20 mouse cellular contexts compared by ENCODE assay signal in genomic region chr2:148444472-148444871, GRCm38 (mm10). TPM values are rescaled to one million over a fixed set of nuclear protein-coding genes. Genes with fewer than 3 reads are reported as not detected.
DNase-seq lines count a peak whose midpoint lies in the region; ATAC-seq and TF ChIP-seq lines count a peak whose summit lies in the region.
"Had no signal": no experiment of that assay in that cellular context is flagged by ENCODE, and none has a peak within 500 bp of the region (broad histone marks: within the 10 kb centered on the region; RNA-seq: fewer than 3 reads in every experiment).

No protein-coding gene starts in this region.

- no peak overlapping the region for H3K4me3 ChIP-seq in gastrocnemius, adult 2 months
- no peak overlapping the region for H3K4me3 ChIP-seq in heart, embryonic 15.5 days
- H3K4me3 ChIP-seq in lung, embryonic 16.5 days (ENCODE audit: low read length) = no peak overlapping the region
- no peak overlapping the region for H3K4me3 ChIP-seq in lung, adult 2 months (replicated peaks; ENCODE audit: extremely low read depth, low read depth, low read length)
- H3K4me3 ChIP-seq in forebrain, embryonic 14.5 days (ENCODE audit: low read depth, low read length) = no peak overlapping the region
- H3K4me3 ChIP-seq: forebrain, embryonic 13.5 days; midbrain, embryonic 10.5 days; stomach, embryonic 15.5 days had no signal

- H3K36me3 ChIP-seq in heart, embryonic 15.5 days = no peaks in the 10 kb centered on the region
- H3K36me3 ChIP-seq in lung, embryonic 16.5 days (ENCODE audit: control insufficient read depth, insufficient read depth, low read length) = no peaks in the 10 kb centered on the region
- no peaks in the 10 kb centered on the region for H3K36me3 ChIP-seq in forebrain, embryonic 14.5 days (ENCODE audit: control insufficient read depth, insufficient read depth, low read length)
- H3K36me3 ChIP-seq: midbrain, embryonic 10.5 days; stomach, embryonic 15.5 days had no signal

- H3K4me2 ChIP-seq in heart, embryonic 15.5 days = no peak overlapping the region
- no peak overlapping the region for H3K4me2 ChIP-seq in lung, embryonic 16.5 days (ENCODE audit: low read depth, low read length)
- no peak overlapping the region for H3K4me2 ChIP-seq in forebrain, embryonic 14.5 days (ENCODE audit: low read length)
- H3K4me2 ChIP-seq: forebrain, embryonic 13.5 days; stomach, embryonic 15.5 days had no signal

- ATAC-seq in heart, embryonic 15.5 days (replicated peaks; ENCODE audit: insufficient number of reproducible peaks, insufficient read depth, low FRiP score, low read depth) = no peak
- ATAC-seq in lung, embryonic 16.5 days (ENCODE audit: low read depth) = peak; percentile 37
- ATAC-seq in forebrain, embryonic 14.5 days = no peak
- ATAC-seq: forebrain, embryonic 13.5 days; hindbrain, postnatal 0 days had no signal

- H3K4me1 ChIP-seq in heart, embryonic 15.5 days (replicated peaks) = peaks cover 7% of the 10 kb centered on the region
- peaks cover 14% of the 10 kb centered on the region for H3K4me1 ChIP-seq in lung, embryonic 16.5 days (replicated peaks; ENCODE audit: control insufficient read depth, insufficient read depth, low read length)
- 0 out of 2 replicates have a peak, but pooled peaks cover 2% of the 10 kb centered on the region for H3K4me1 ChIP-seq in lung, adult 2 months (ENCODE audit: control insufficient read depth, insufficient read depth, low read length)
- no peaks in the 10 kb centered on the region for H3K4me1 ChIP-seq in forebrain, embryonic 14.5 days (ENCODE audit: control insufficient read depth, insufficient read depth, low read length)
- H3K4me1 ChIP-seq: forebrain, embryonic 13.5 days; stomach, embryonic 15.5 days had no signal

- peak overlapping the region; percentile 92 for H3K27ac ChIP-seq in gastrocnemius, adult 2 months
- peak overlapping the region; percentile 85 for H3K27ac ChIP-seq in heart, embryonic 15.5 days
- peak overlapping the region; percentile 51 for H3K27ac ChIP-seq in lung, embryonic 16.5 days (ENCODE audit: low read length)
- H3K27ac ChIP-seq in forebrain, embryonic 14.5 days (ENCODE audit: low read depth, low read length) = no peak overlapping the region
- H3K27ac ChIP-seq: forebrain, embryonic 13.5 days; hindbrain, postnatal 0 days; midbrain, embryonic 10.5 days; stomach, embryonic 15.5 days had no signal

- no peaks in the 10 kb centered on the region for H3K9me3 ChIP-seq in heart, embryonic 15.5 days (replicated peaks)
- no peaks in the 10 kb centered on the region for H3K9me3 ChIP-seq in lung, embryonic 16.5 days (ENCODE audit: control insufficient read depth, low read length)
- no peaks in the 10 kb centered on the region for H3K9me3 ChIP-seq in forebrain, embryonic 14.5 days (replicated peaks; ENCODE audit: control insufficient read depth, low read length)
- H3K9me3 ChIP-seq: forebrain, embryonic 13.5 days; midbrain, embryonic 10.5 days; stomach, embryonic 15.5 days had no signal

- no peaks in the 10 kb centered on the region for H3K27me3 ChIP-seq in heart, embryonic 15.5 days
- no peaks in the 10 kb centered on the region for H3K27me3 ChIP-seq in lung, embryonic 16.5 days (ENCODE audit: control insufficient read depth, insufficient read depth, low read depth, low read length)
- H3K27me3 ChIP-seq in forebrain, embryonic 14.5 days (replicated peaks; ENCODE audit: control insufficient read depth, insufficient read depth, low read length) = no peaks in the 10 kb centered on the region
- H3K27me3 ChIP-seq: forebrain, embryonic 13.5 days; stomach, embryonic 15.5 days had no signal

- TF ChIP-seq CTCF in gastrocnemius, adult 2 months (IDR thresholded peaks at IDR 0.05) = no peak
- TF ChIP-seq CTCF in lung, adult 2 months (IDR thresholded peaks at IDR 0.05; ENCODE audit: insufficient read depth, low read length) = no peak

- no peak overlapping the region for H3K9ac ChIP-seq in heart, embryonic 15.5 days
- no peak overlapping the region for H3K9ac ChIP-seq in lung, embryonic 16.5 days (ENCODE audit: low read length)
- no peak overlapping the region for H3K9ac ChIP-seq in forebrain, embryonic 14.5 days (ENCODE audit: low read length)
- H3K9ac ChIP-seq: forebrain, embryonic 13.5 days; stomach, embryonic 15.5 days had no signal

- no peak for DNase-seq in gastrocnemius, adult 2 months
- DNase-seq in gastrocnemius, postnatal 14 days = no peak
- no peak for DNase-seq in heart, adult 18-20 months
- DNase-seq in lung, adult 2 months = no peak
- DNase-seq in forebrain, embryonic 14.5 days (ENCODE audit: low spot score) = no peak
- DNase-seq in layer of hippocampus, postnatal 36 days = no peak
- DNase-seq: adrenal gland, adult 2 months; cerebellum, adult 11 months; cerebellum, postnatal 25 days; kidney, adult 18-20 months; left cerebral cortex, postnatal 4 days; thymus, adult 2 months had no signal

- no peak for TF ChIP-seq POLR2A in lung, adult 2 months (IDR thresholded peaks at IDR 0.05; ENCODE audit: borderline replicate concordance, extremely low read depth, low read depth, low read length)

- WGBS in heart, embryonic 15.5 days = 59% methylated on average over 1 of the region's 1 CpGs
- WGBS in lung, embryonic 16.5 days = 42% methylated on average over 1 of the region's 1 CpGs
- WGBS in lung, adult 2 months = 46% methylated on average over 1 of the region's 1 CpGs
- WGBS in forebrain, embryonic 14.5 days = 74% methylated on average over 1 of the region's 1 CpGs

- intact Hi-C loops in gastrocnemius, adult 2 months (cut with DNase I) = no loop called here
- intact Hi-C loops in gastrocnemius, postnatal 14 days (cut with DNase I; ENCODE audit: low total_unique reads) = no loop called here

RNA-seq across cellular contexts. Expression of gene Cd93, which starts 1.1 kb away (rescaled TPM):
- 10 to 100 TPM; 12.6 to 16.5 TPM for total RNA-seq in gastrocnemius, adult 2 months (2021)
- total RNA-seq in gastrocnemius, postnatal 14 days (2021) = 10 to 100 TPM; 60.5 to 73.6 TPM
- polyA plus RNA-seq in heart, embryonic 15.5 days (2015; fragmentation: Nextera tagmentation; extraction: Ambion mirVana) = 25.7 and 26.2 TPM in 2 replicates
- 10 to 100 TPM; 31.2 to 41.1 TPM for total RNA-seq in heart, adult 18-20 months (2021)
- 38.3 and 40.2 TPM in 2 replicates for polyA plus RNA-seq in lung, embryonic 16.5 days (2015; fragmentation: Nextera tagmentation; extraction: Ambion mirVana)
- polyA plus RNA-seq in lung, adult 2 months (2012; rRNA removed) = 81.8 and 82.1 TPM in 2 replicates
- 8.5 and 8.6 TPM in 2 replicates for polyA plus RNA-seq in forebrain, embryonic 14.5 days (2014; fragmentation: Nextera tagmentation; extraction: Ambion mirVana)
- total RNA-seq in layer of hippocampus, postnatal 36 days (2021) = 1 to 10 TPM; 5.0 to 6.2 TPM
- total RNA-seq: MEL had no signal

RNA-seq across cellular contexts. Expression of gene Thbd, which starts 36.5 kb away (rescaled TPM):
- 10 to 100 TPM; 13.0 to 24.0 TPM for total RNA-seq in gastrocnemius, adult 2 months (2021)
- total RNA-seq in gastrocnemius, postnatal 14 days (2021) = 10 to 100 TPM; 19.3 to 27.9 TPM
- polyA plus RNA-seq in heart, embryonic 15.5 days (2015; fragmentation: Nextera tagmentation; extraction: Ambion mirVana) = 15.9 and 22.8 TPM in 2 replicates
- 10 to 100 TPM; 42.3 to 44.8 TPM for total RNA-seq in heart, adult 18-20 months (2021)
- polyA plus RNA-seq in lung, embryonic 16.5 days (2015; fragmentation: Nextera tagmentation; extraction: Ambion mirVana) = 100.0 and 109 TPM in 2 replicates
- 550 and 598 TPM in 2 replicates for polyA plus RNA-seq in lung, adult 2 months (2012; rRNA removed)
- polyA plus RNA-seq in forebrain, embryonic 14.5 days (2014; fragmentation: Nextera tagmentation; extraction: Ambion mirVana) = 7.2 and 9.0 TPM in 2 replicates
- total RNA-seq in layer of hippocampus, postnatal 36 days (2021) = 1 to 10 TPM; 5.5 to 7.6 TPM
- total RNA-seq: MEL had no signal

RNA-seq across cellular contexts. Expression of gene Sstr4, which starts 49.3 kb away (rescaled TPM):
- under 1 TPM; 0.28 to 0.47 TPM for total RNA-seq in gastrocnemius, adult 2 months (2021)
- total RNA-seq in gastrocnemius, postnatal 14 days (2021) = under 1 TPM; 0.20 to 0.43 TPM
- polyA plus RNA-seq in heart, embryonic 15.5 days (2015; fragmentation: Nextera tagmentation; extraction: Ambion mirVana) = 0.48 and 1.0 TPM in 2 replicates
- total RNA-seq in heart, adult 18-20 months (2021) = 1 to 10 TPM; 1.3 to 1.5 TPM
- polyA plus RNA-seq in lung, embryonic 16.5 days (2015; fragmentation: Nextera tagmentation; extraction: Ambion mirVana) = 3.1 and 3.8 TPM in 2 replicates
- polyA plus RNA-seq in lung, adult 2 months (2012; rRNA removed) = 8.3 and 10.8 TPM in 2 replicates
- 1.7 and 2.5 TPM in 2 replicates for polyA plus RNA-seq in forebrain, embryonic 14.5 days (2014; fragmentation: Nextera tagmentation; extraction: Ambion mirVana)
- total RNA-seq in layer of hippocampus, postnatal 36 days (2021) = 10 to 100 TPM; 76.1 to 81.3 TPM
- total RNA-seq: liver, adult 2 months; MEL had no signal
- polyA plus RNA-seq: liver, adult 2 months had no signal

Comparison
In these comparisons a context has a peak if more than half of its experiments do, and no peak if none do; other contexts are left out.
1. RNA of gene Sstr4, which starts 49.3 kb away (total RNA-seq): 76.1 to 81.3 TPM in layer of hippocampus, postnatal 36 days; 1.3 to 1.5 TPM in heart, adult 18-20 months, 0.28 to 0.47 TPM in gastrocnemius, adult 2 months and 0.20 to 0.43 TPM in gastrocnemius, postnatal 14 days; every median in the first group is over 10 times any median in the second.